Mouse (Mus musculus) heart, adult 2 months (tissue): Measurements from ENCODE around the gene Kcnip3. TPM values are rescaled to one million over a fixed set of nuclear protein-coding genes. Genes with fewer than 3 reads are reported as not detected.

Source experiments
- DNase-seq, 2 experiments: peaks; one replicate each; pipeline ENCODE4 v3.0.0; 2021
- H3K27ac ChIP-seq: fragments of 200-600 bp; 2 replicates; pipeline ENCODE4 v1.8.1; 2022
- H3K27me3 ChIP-seq: fragments of 200-500 bp; 2 replicates; pipeline ENCODE4 v1.6.1; 2012; ENCODE audit warnings: mild to moderate bottlenecking, low read length, inconsistent platforms, mixed read lengths; ENCODE audit not compliant: control insufficient read depth, insufficient read depth
- H3K36me3 ChIP-seq: fragments of 200-500 bp; 2 replicates; pipeline ENCODE4 v1.6.1; 2012; ENCODE audit warnings: low read length, inconsistent platforms; ENCODE audit not compliant: control insufficient read depth, insufficient read depth
- H3K4me1 ChIP-seq: fragments of 200-500 bp; 2 replicates; pipeline ENCODE4 v1.6.1; 2011; ENCODE audit warnings: low read length; ENCODE audit not compliant: control insufficient read depth, insufficient read depth
- H3K4me3 ChIP-seq: fragments of 200-600 bp; 2 replicates; pipeline ENCODE4 v1.8.1; 2022
- H3K79me2 ChIP-seq: fragments of 200-500 bp; replicated peaks from 2 replicates; pipeline ENCODE4 v1.6.1; 2012; ENCODE audit warnings: mild to moderate bottlenecking, inconsistent platforms, low read length, moderate library complexity, mixed read lengths; ENCODE audit not compliant: control insufficient read depth, insufficient read depth
- H3K9ac ChIP-seq: fragments of 200-500 bp; 2 replicates; pipeline ENCODE4 v1.6.1; 2012; ENCODE audit warnings: low read depth, mild to moderate bottlenecking, control low read depth, inconsistent platforms, low read length, mixed read lengths
- CTCF ChIP-seq: fragments of 200-600 bp; IDR thresholded peaks from 2 replicates; pipeline ENCODE4 v1.8.1; 2022; ENCODE audit warnings: antibody characterized with exemption, mild to moderate bottlenecking, moderate library complexity
- EP300 ChIP-seq: fragments of 200-500 bp; IDR thresholded peaks from 2 replicates; pipeline ENCODE4 v1.6.1; 2011; ENCODE audit warnings: low read depth, low read length, control low read depth; ENCODE audit not compliant: insufficient read depth
- POLR2A ChIP-seq: fragments of 200-500 bp; IDR thresholded peaks from 2 replicates; pipeline ENCODE4 v1.6.1; 2011; ENCODE audit warnings: mild to moderate bottlenecking, low read depth, low read length, control low read depth; ENCODE audit not compliant: insufficient read depth
- WGBS: fragments of 180-500 bp; shearing (Covaris S2); methylation state at CpG from one replicate; pipeline ENCODE4 v1.1.7; 2018; 5-methylcytosine and 5-hydroxymethylcytosine counted together
- intact Hi-C: fragments of 180-260 bp; cut with DNase I; formaldehyde crosslinking; loops from one replicate; pipeline ENCODE4 v1.15.1; 2025
- polyA plus RNA-seq: library from polyadenylated mRNA; depleted of rRNA; stranded (reverse); fragments of >200 nt; gene quantifications from 2 replicates; pipeline ENCODE4 v1.2.3, GENCODE M21; 2012
- total RNA-seq, 2 experiments: library from RNA; stranded (reverse); gene quantifications; 2 replicates each; pipeline ENCODE4 v1.2.3; 2021

The Kcnip3 gene
- total and polyA plus RNA-seq, 3 experiments = 1.1 to 1.3 (median 1.2) TPM

- WGBS = 83% methylated on average over 6 of the region's 6 CpGs
- Histone ChIP-seq H3K9ac (no peak overlapping the region), H3K79me2 (no peaks in the 10 kb centered on the region), H3K36me3 (no peaks in the 10 kb centered on the region), H3K27ac (no peak overlapping the region), H3K4me1 (no peaks in the 10 kb centered on the region), H3K4me3 (no peak overlapping the region), H3K27me3 (no peaks in the 10 kb centered on the region)
- intact Hi-C loops = loop anchor here (5.0 kb wide), 1 partner anchor 161 kb away; no protein-coding TSS in a partner anchor
- no peak for TF ChIP-seq POLR2A
- no peak for TF ChIP-seq EP300
- no peak for DNase-seq
Observed at GRCm38 (mm10) chr2:127506131-127506632, 15.7 kb downstream of the Kcnip3 start.

GRCm38 (mm10) chr2:127505196-127505595 is 16.7 kb downstream of the Kcnip3 start:
- H3K4me3 ChIP-seq = no peak overlapping the region
- no peak for TF ChIP-seq CTCF
- TF ChIP-seq POLR2A = no peak
- TF ChIP-seq EP300 = no peak
- intact Hi-C loops = loop anchor here (5.0 kb wide), 1 partner anchor 162 kb away; no protein-coding TSS in a partner anchor
- no peaks in the 10 kb centered on the region for H3K27me3 ChIP-seq
- H3K9ac ChIP-seq = no peak overlapping the region
- H3K36me3 ChIP-seq = no peaks in the 10 kb centered on the region
- no peak for DNase-seq
- H3K27ac ChIP-seq = no peak overlapping the region
- 34% methylated on average over 4 of the region's 4 CpGs for WGBS
- no peaks in the 10 kb centered on the region for H3K79me2 ChIP-seq
- H3K4me1 ChIP-seq = no peaks in the 10 kb centered on the region

- intact Hi-C loops = no loop called here
- H3K9ac ChIP-seq = no peak overlapping the region
- no peaks in the 10 kb centered on the region for H3K79me2 ChIP-seq
- H3K4me3 ChIP-seq = no peak overlapping the region
- H3K4me1 ChIP-seq = no peaks in the 10 kb centered on the region
- H3K27me3 ChIP-seq = no peaks in the 10 kb centered on the region
- WGBS = 46% methylated on average over 8 of the region's 8 CpGs
- no peak for TF ChIP-seq EP300
- no peak for TF ChIP-seq POLR2A
- TF ChIP-seq CTCF = no peak
- DNase-seq = no peak
- no peak overlapping the region for H3K27ac ChIP-seq
- no peaks in the 10 kb centered on the region for H3K36me3 ChIP-seq
Observed at GRCm38 (mm10) chr2:127503751-127504549, 17.9 kb downstream of the Kcnip3 start.

GRCm38 (mm10) chr2:127501061-127501460 is 20.8 kb downstream of the Kcnip3 start:
- Histone ChIP-seq H3K36me3 (no peaks in the 10 kb centered on the region), H3K4me3 (no peak overlapping the region), H3K9ac (no peak overlapping the region), H3K79me2 (no peaks in the 10 kb centered on the region), H3K27me3 (no peaks in the 10 kb centered on the region), H3K27ac (no peak overlapping the region), H3K4me1 (no peaks in the 10 kb centered on the region)
- peak; percentile 93 for TF ChIP-seq CTCF
- no peak for TF ChIP-seq POLR2A
- 0 out of 2 replicates have a peak, but pooled peaks have one; percentile 17 for TF ChIP-seq EP300
- 39% methylated on average over 7 of the region's 7 CpGs for WGBS
- intact Hi-C loops = loop anchor here (1.0 kb wide), 2 partner anchors 39 to 139 kb away; no protein-coding TSS in a partner anchor
- DNase-seq = peak; percentile 51 to 67

GRCm38 (mm10) chr2:127498750-127499149 is 23.1 kb downstream of the Kcnip3 start:
- Histone ChIP-seq H3K9ac (no peak overlapping the region), H3K4me1 (no peaks in the 10 kb centered on the region), H3K4me3 (no peak overlapping the region), H3K36me3 (no peaks in the 10 kb centered on the region), H3K27me3 (no peaks in the 10 kb centered on the region), H3K27ac (no peak overlapping the region), H3K79me2 (no peaks in the 10 kb centered on the region)
- intact Hi-C loops = no loop called here
- TF ChIP-seq EP300 (no peak), POLR2A (no peak), CTCF (no peak)
- DNase-seq = no peak
- 76% methylated on average over 8 of the region's 8 CpGs for WGBS

DNA sequence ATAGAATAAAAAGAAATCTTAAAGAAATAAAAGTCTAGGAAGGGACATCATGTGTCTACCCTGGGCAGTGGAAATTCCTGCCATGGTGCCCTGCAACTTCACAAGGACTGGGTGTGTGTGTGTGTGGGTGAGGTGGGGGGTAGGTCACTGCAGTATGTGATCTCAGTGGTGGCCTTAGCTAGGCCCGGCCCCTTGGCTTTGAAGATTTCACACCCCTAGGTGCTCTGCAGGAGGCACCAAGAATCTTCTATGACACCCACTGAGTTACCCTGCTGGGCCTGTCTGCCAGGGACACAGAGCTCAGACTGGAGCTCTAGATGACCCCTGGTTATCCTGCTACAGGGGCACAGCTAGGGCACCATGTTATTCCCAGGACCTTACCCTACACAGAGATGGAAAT is 25.6 kb downstream of the Kcnip3 start:
- Histone ChIP-seq H3K36me3 (no peaks in the 10 kb centered on the region), H3K9ac (no peak overlapping the region), H3K4me3 (no peak overlapping the region), H3K79me2 (no peaks in the 10 kb centered on the region), H3K27me3 (no peaks in the 10 kb centered on the region), H3K4me1 (no peaks in the 10 kb centered on the region), H3K27ac (no peak overlapping the region)
- 54% methylated on average over 1 of the region's 1 CpGs for WGBS
- intact Hi-C loops = no loop called here
- no peak for TF ChIP-seq EP300
- no peak for TF ChIP-seq CTCF
- TF ChIP-seq POLR2A = no peak
- no peak for DNase-seq
